Mouse (Mus musculus) midbrain, embryonic 10.5 days (tissue): ENCODE measurements around the gene Hdac1. TPM values are rescaled to one million over a fixed set of nuclear protein-coding genes. Genes with fewer than 3 reads are reported as not detected.

Experiments
- DNase-seq: peaks from one replicate; pipeline ENCODE4 v3.0.0-alpha.2; 2017; ENCODE audit warnings: low spot score
- H3K27ac ChIP-seq: fragments of 300-500 bp; sonication (generic); replicated peaks from 2 replicates; pipeline ENCODE4 v1.5.1; 2016; ENCODE audit warnings: mild to moderate bottlenecking
- H3K27me3 ChIP-seq: fragments of 300-500 bp; sonication (generic); 2 replicates; pipeline ENCODE4 v1.6.1; 2016; ENCODE audit warnings: low read depth, mild to moderate bottlenecking; ENCODE audit not compliant: poor library complexity, severe bottlenecking
- H3K36me3 ChIP-seq: fragments of 300-500 bp; sonication (generic); 2 replicates; pipeline ENCODE4 v1.6.1; 2016; ENCODE audit warnings: mild to moderate bottlenecking, moderate library complexity
- H3K4me1 ChIP-seq: fragments of 300-500 bp; sonication (generic); 2 replicates; pipeline ENCODE4 v1.6.1; 2016
- H3K4me3 ChIP-seq: fragments of 300-500 bp; sonication (generic); 2 replicates; pipeline ENCODE4 v1.5.1; 2016; ENCODE audit warnings: mild to moderate bottlenecking, moderate library complexity
- H3K9me3 ChIP-seq: fragments of 300-500 bp; sonication (generic); replicated peaks from 2 replicates; pipeline ENCODE4 v1.6.1; 2016; ENCODE audit warnings: mild to moderate bottlenecking
- WGBS: fragments of 180-500 bp; shearing (Covaris S2); methylation state at CpG from one replicate; pipeline ENCODE4 v1.1.7; 2016; 5-methylcytosine and 5-hydroxymethylcytosine counted together
- microRNA-seq: library from miRNA; unstranded; fragments of <30 nt; microRNA quantifications from one replicate; pipeline ENCODE4, GENCODE M21; 2017
- polyA plus RNA-seq: library from polyadenylated mRNA; unstranded; fragments of >200 nt; fragmentation: Nextera tagmentation; extraction: Ambion mirVana; gene quantifications from 2 replicates; pipeline ENCODE4 v1.2.1, GENCODE M21; 2016

The Hdac1 gene
- polyA plus RNA-seq, 1 experiment from 2014 or later = 276 TPM

DNA sequence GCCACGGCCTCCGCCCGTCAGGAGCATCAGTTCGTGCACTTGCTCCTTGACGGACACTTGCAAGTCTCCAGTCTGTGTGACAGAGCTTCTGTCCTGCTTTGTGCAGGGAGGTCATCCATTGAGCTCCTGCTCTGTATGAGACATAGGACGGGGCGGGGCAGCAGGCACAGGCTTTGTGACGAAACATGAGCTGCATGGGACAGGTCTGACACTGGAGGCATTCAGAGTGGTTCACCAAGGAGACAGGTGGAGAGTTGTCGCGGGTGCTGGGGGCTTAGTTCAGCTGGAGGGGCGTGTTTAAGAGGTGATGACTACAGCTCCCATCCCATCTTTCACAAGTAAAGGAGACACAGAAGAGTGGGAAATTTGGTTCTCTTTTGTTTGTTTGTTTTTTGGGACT, 66.5 kb downstream of the Hdac1 start:
- peaks cover 91% of the 10 kb centered on the region for H3K36me3 ChIP-seq
- no peak overlapping the region for H3K27ac ChIP-seq
- H3K27me3 ChIP-seq = no peaks in the 10 kb centered on the region
- H3K4me1 ChIP-seq = no peaks in the 10 kb centered on the region
- no peak for DNase-seq
- no peaks in the 10 kb centered on the region for H3K9me3 ChIP-seq
- H3K4me3 ChIP-seq = no peak overlapping the region
- WGBS = 91% methylated on average over 11 of the region's 11 CpGs

Small RNAs within 50 kb of the gene (microRNA-seq; reads per million reads assigned to microRNA genes)
- gene Mir8119 = not detected

Other genes starting within 250 kb of the Hdac1 start
- gene Rbbp4, start 207.3 kb downstream of the Hdac1 start, polyA plus RNA-seq = 522 and 529 TPM in 2 replicates
- 48.3 and 49.6 TPM in 2 replicates for gene Zbtb8os, start 207.0 kb downstream of the Hdac1 start, polyA plus RNA-seq
- gene Zbtb8a, start 164.6 kb downstream of the Hdac1 start, polyA plus RNA-seq = 7.5 and 9.4 TPM in 2 replicates
- gene Zbtb8b, start 101.9 kb downstream of the Hdac1 start, polyA plus RNA-seq = 1.3 and 1.6 TPM in 2 replicates
- gene Bsdc1, start 81.1 kb downstream of the Hdac1 start, polyA plus RNA-seq = 20.2 and 25.0 TPM in 2 replicates
- gene Tssk3, start 51.7 kb downstream of the Hdac1 start, polyA plus RNA-seq = not detected in 2 replicates
- not detected in 2 replicates for gene Fam229a, start 51.5 kb downstream of the Hdac1 start, polyA plus RNA-seq
- gene Marcksl1, start 29.1 kb downstream of the Hdac1 start, polyA plus RNA-seq = 1,603 and 1,647 TPM in 2 replicates
- 4.7 and 7.2 TPM in 2 replicates for gene Lck, start 30.9 kb upstream of the Hdac1 start, polyA plus RNA-seq
- gene Fam167b, start 35.8 kb upstream of the Hdac1 start, polyA plus RNA-seq = 0.50 and 1.5 TPM in 2 replicates
- gene Eif3i, start 57.9 kb upstream of the Hdac1 start, polyA plus RNA-seq = 261 and 293 TPM in 2 replicates
- 226 and 231 TPM in 2 replicates for gene Tmem234, start 58.0 kb upstream of the Hdac1 start, polyA plus RNA-seq
- 2.1 and 2.9 TPM in 2 replicates for gene Dcdc2b, start 71.5 kb upstream of the Hdac1 start, polyA plus RNA-seq
- gene Iqcc, start 76.4 kb upstream of the Hdac1 start, polyA plus RNA-seq = 30.6 and 32.8 TPM in 2 replicates
- 58.6 and 74.5 TPM in 2 replicates for gene Ccdc28b, start 81.2 kb upstream of the Hdac1 start, polyA plus RNA-seq
- gene Txlna, start 98.4 kb upstream of the Hdac1 start, polyA plus RNA-seq = 104 and 107 TPM in 2 replicates
- gene Kpna6, start 130.1 kb upstream of the Hdac1 start, polyA plus RNA-seq = 14.7 and 16.0 TPM in 2 replicates
- gene Tmem39b, start 154.1 kb upstream of the Hdac1 start, polyA plus RNA-seq = 15.1 and 17.4 TPM in 2 replicates
- gene Khdrbs1, start 199.6 kb upstream of the Hdac1 start, polyA plus RNA-seq = 152 and 162 TPM in 2 replicates